Mouse (Mus musculus): Measurements from ENCODE around the gene Ormdl3.
"Not testable (repeated sequence)": the region's sequence is repeated elsewhere in the genome, so short reads cannot be mapped to it uniquely, and the experiment has no call there.

The Ormdl3 gene

DNA sequence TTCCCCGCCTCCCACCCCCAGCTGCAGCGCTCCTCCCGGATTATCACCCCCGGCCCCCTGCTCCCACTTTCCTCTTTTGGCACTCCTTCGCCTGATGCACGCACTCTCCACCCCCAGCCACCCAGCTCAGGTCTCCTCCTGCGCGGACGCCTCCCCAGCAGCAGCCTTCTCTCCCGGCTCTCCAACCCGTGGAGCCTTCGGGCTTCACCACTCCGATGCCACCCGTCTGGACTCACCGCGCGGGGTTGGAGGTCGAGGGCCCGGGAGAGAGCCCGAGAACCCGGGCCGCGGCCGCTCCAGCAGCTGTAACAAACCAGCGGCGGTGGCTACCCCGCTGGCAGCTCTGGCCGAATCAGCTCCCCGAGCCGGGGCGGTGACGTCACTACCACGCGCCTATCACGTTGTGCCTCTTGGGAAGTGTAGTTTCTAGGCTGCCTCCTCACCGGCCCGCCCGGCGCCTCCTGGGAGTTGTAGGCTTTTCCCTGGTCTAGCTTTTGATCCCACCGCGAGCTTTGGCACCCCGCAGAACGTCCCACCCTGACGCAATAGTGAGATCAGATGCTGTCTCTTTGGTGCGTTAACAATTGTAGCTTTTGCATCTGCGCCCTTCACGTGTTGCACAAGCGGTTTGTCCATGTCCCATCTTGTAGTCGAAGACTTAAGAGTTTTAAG is at the start of gene Ormdl3:
Gene Ormdl3, minus strand, starts transcription at position 477 of the 672 bp plus-strand sequence.
- in situ Hi-C loops (cut with MboI; ENCODE audit: unreplicated experiment in 2 of 2): loop anchor here in 1 of 2 experiments (25.0 kb wide), 1 partner anchor 800 kb away; the partner anchor contains the start of genes 1700001P01Rik, Lasp1 and Rpl23

DNA sequence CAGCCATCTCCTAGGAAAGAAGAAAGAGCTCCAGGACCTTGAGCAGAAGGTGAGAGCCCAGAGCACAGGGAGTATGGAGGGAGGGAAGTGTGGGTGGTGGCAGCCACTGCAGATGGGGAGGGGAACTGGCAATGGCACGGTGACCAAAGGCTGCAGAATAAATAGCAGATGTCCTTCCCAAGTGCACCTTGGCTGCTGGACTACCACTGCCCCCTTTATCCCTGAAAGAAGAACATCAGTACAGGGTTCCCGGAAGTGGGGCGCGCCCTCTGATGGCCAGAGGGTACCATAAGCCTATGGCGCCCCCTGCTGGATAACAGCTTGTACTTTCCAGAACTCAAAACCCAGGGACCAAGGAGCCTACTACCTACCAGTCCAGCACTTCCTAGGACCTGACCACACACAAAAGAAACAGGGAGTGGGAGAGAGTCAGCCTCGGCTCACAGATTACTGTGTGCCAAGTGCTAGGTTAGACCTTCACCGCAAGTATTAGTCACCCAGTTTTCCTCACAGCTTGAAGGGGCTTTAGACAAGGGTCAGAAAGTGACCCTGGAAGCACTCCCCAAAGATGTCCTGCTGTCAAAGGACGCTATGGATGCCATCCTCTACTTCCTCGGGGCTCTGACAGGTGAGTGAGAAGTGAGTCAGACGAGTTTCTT is 48.3 kb upstream of the Ormdl3 start:
- in situ Hi-C loops (cut with MboI; ENCODE audit: unreplicated experiment in 2 of 2): loop anchor here (10.0 to 25.0 kb wide), 3 partner anchors 371 to 723 kb away; no protein-coding TSS in a partner anchor

GRCm38 (mm10) chr11:98630646-98631045 is 43.5 kb upstream of the Ormdl3 start:
- in situ Hi-C loops (cut with MboI; ENCODE audit: unreplicated experiment in 2 of 2): loop anchor here (5.0 to 25.0 kb wide), 4 partner anchors 363 to 718 kb away; no protein-coding TSS in a partner anchor

DNA sequence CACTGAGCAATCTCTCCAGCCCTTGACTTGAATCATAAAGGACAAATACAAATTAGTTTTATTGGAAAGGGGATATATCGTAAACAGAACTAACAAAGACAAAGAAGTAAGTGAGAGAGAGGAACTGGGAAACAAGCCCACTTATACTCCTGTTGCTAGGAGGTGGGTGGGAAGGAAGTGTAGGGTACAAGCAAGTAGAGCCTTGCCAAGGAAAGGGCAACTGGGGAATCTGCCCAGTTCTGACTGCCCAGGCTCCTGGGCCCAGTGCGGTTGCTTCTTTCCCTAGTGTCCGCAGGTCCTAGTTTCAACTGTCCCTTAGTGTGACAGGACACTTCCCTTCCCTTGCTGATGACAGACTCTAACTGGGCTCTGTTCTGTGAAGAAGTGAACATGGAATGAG is 41.5 kb upstream of the Ormdl3 start:
- in situ Hi-C loops (cut with MboI; ENCODE audit: unreplicated experiment in 2 of 2): loop anchor here (25.0 kb wide), 2 partner anchors 691 to 716 kb away; no protein-coding TSS in a partner anchor

GRCm38 (mm10) chr11:98625611-98626410 is 38.6 kb upstream of the Ormdl3 start, which contains the start of the genes Gm12355 and Gsdma3:
Gene Gm12355, minus strand, starts transcription at chr11:98625661.
Gene Gsdma3, plus strand, starts transcription at chr11:98626360.
- in situ Hi-C loops (cut with MboI; ENCODE audit: unreplicated experiment in 2 of 2): loop anchor here (25.0 kb wide), 2 partner anchors 689 to 714 kb away; no protein-coding TSS in a partner anchor

- in situ Hi-C loops (cut with MboI; ENCODE audit: unreplicated experiment in 2 of 2): not testable (repeated sequence)
Measured at GRCm38 (mm10) chr11:98624381-98624780, 37.2 kb upstream of the Ormdl3 start.

DNA sequence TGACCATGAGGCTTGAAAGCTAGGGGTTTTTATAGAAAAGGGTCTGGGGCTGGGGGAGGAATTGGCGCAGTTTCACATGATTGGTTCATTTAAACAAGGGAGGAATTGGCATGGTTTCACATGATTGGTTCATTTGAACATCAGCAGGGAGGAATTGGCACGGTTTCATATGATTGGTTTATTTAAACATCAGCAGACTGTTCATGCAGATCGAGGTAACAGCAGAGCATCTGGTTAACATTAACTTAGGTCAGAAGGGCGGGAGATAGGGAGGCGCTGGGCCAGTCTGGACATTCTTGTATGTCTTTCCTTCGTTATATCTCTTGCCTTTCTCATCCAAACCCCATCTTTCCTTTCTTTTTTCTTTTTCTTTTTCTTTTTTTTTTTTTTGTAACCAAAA is 36.8 kb upstream of the Ormdl3 start:
- in situ Hi-C loops (cut with MboI; ENCODE audit: unreplicated experiment in 2 of 2): not testable (repeated sequence)

GRCm38 (mm10) chr11:98620791-98621190 is 33.6 kb upstream of the Ormdl3 start:
- in situ Hi-C loops (cut with MboI; ENCODE audit: unreplicated experiment in 2 of 2): no loop called here

DNA sequence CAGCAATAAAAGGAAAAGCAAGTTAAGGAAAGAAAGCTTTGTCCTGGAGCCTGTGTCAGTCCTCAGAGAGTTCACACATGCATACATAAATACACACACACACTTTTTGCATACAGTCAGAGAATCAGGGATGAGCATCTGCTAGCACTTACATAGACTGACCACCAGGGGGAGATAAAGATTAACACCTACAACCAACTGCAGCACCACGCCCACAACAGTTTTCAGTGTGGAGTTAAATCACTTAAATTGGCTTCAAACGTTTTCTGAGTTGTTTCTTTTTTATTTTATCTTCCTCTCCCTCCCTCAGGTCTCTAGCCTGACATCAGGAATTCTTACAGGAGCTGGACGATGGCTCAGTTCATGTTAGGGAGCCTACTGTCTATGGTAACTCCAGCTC is 19.6 kb upstream of the Ormdl3 start:
- in situ Hi-C loops (cut with MboI; ENCODE audit: unreplicated experiment in 2 of 2): loop anchor here in 1 of 2 experiments (10.0 kb wide), 1 partner anchor 68 kb away; no protein-coding TSS in a partner anchor

- in situ Hi-C loops (cut with MboI; ENCODE audit: unreplicated experiment in 2 of 2): loop anchor here in 1 of 2 experiments (10.0 kb wide), 1 partner anchor 70 kb away; no protein-coding TSS in a partner anchor
Measured at GRCm38 (mm10) chr11:98604911-98605310, 17.7 kb upstream of the Ormdl3 start.

DNA sequence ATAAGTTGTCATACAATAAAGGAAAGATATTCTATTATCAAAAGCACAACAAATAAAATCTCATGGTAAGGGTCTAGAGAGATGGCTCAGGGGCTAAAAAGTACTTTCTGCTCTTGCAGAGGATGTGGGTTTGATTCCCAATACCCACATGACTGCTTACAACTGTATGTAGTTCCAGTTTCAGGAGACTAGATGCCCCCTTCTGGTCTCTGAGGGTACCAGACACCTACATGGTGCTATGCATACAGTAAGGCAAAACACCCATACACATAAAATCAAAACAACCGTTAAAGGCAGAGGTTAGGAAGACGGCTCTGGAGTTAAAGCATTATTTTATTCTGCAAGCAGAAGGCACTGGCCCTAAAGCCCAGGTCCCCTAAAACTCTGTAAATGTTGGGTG is 16.8 kb upstream of the Ormdl3 start:
- in situ Hi-C loops (cut with MboI; ENCODE audit: unreplicated experiment in 2 of 2): loop anchor here in 1 of 2 experiments (10.0 kb wide), 1 partner anchor 71 kb away; no protein-coding TSS in a partner anchor

DNA sequence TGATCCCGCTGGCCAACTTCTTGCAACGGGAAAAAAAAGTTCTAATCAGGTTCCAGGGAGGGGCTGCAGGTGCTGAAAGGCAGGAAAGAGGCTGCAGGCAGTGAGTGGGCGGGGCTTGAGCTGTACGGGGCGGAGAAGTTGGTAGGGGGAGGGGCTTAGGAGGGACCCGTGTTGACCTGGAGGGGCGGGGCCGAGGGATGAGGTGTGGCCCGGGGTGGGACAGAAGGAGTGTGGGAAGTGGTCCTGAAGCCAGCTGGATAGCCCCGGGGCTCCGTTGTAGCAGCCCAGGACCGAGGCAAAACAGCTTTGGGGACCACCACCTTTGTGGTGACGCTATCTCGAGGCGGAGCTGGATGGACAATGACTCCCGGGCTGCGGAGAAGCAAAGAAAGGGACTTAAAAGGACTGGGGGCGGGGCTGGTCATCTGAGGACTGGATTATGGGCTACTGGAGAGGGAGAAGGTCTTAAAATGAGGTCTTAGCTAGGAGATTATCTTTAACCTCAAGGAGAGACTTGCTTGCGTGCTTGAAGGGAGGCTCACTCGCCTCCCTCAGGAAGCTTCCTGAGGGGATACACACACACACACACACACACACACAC is 15.0 kb upstream of the Ormdl3 start:
- in situ Hi-C loops (cut with MboI; ENCODE audit: unreplicated experiment in 2 of 2): loop anchor here in 1 of 2 experiments (10.0 kb wide), 1 partner anchor 73 kb away; no protein-coding TSS in a partner anchor

GRCm38 (mm10) chr11:98599291-98599690 is 12.1 kb upstream of the Ormdl3 start:
- in situ Hi-C loops (cut with MboI; ENCODE audit: unreplicated experiment in 2 of 2): loop anchor here (5.0 to 25.0 kb wide), 4 partner anchors 47 to 812 kb away; partner anchors contain the start of genes 1700001P01Rik (in 1 of the 2), Grb7 (in 1 of the 2), Lasp1 (in 1 of the 2) and Rpl23 (in 1 of the 2)

- in situ Hi-C loops (cut with MboI; ENCODE audit: unreplicated experiment in 2 of 2): loop anchor here (5.0 to 25.0 kb wide), 4 partner anchors 47 to 812 kb away; partner anchors contain the start of genes 1700001P01Rik (in 1 of the 2), Grb7 (in 1 of the 2), Lasp1 (in 1 of the 2) and Rpl23 (in 1 of the 2)
Measured at GRCm38 (mm10) chr11:98598851-98599290, 11.7 kb upstream of the Ormdl3 start.

GRCm38 (mm10) chr11:98597991-98598390 is 10.8 kb upstream of the Ormdl3 start, which contains the start of gene Lrrc3c:
Gene Lrrc3c, plus strand, starts transcription at chr11:98598291.
- in situ Hi-C loops (cut with MboI; ENCODE audit: unreplicated experiment in 2 of 2): loop anchor here (5.0 to 25.0 kb wide), 4 partner anchors 46 to 811 kb away; partner anchors contain the start of genes 1700001P01Rik (in 1 of the 2), Grb7 (in 1 of the 2), Lasp1 (in 1 of the 2) and Rpl23 (in 1 of the 2)

DNA sequence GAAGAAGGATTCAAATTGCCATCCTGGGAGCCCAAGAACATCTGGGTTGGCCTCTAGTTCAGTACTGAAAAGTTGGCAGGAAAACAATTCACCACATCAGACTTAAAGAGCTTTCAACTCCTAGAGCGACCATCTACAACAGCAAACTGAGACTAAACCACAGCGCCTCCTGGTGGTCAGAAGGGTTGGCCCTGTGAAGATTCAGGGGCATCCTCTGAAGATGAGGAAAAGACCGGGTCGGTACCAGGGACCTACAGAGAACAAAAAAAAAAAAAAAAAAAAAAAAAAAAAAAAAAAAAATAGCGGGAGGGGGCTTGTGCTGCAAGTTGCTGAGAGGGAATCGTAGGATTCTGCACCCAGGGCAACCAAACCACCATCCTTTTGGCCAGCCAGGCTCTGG is 10.2 kb upstream of the Ormdl3 start:
- in situ Hi-C loops (cut with MboI; ENCODE audit: unreplicated experiment in 2 of 2): loop anchor here (5.0 to 25.0 kb wide), 4 partner anchors 45 to 810 kb away; partner anchors contain the start of genes 1700001P01Rik (in 1 of the 2), Grb7 (in 1 of the 2), Lasp1 (in 1 of the 2) and Rpl23 (in 1 of the 2)

DNA sequence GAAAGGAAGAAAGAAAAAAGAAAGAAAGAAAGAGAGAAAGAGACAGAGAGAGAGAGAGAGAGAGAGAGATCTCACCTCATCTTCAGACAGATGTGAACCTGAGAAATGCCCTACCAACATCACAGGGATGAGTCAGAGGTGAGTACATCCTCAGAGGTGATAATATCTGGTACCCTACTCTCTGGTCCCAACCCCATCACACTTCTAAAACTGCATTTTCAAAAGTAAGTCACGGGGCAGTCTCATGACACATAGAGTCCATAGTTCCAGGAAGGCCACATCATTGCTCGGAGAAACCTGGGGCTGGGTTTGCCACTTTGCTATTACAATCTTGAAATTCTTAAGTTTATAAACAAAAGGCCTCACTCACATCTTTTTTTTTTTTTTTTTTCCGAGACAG is 8.8 kb upstream of the Ormdl3 start:
- in situ Hi-C loops (cut with MboI; ENCODE audit: unreplicated experiment in 2 of 2): loop anchor here (5.0 to 25.0 kb wide), 4 partner anchors 44 to 809 kb away; partner anchors contain the start of genes 1700001P01Rik (in 1 of the 2), Grb7 (in 1 of the 2), Lasp1 (in 1 of the 2) and Rpl23 (in 1 of the 2)

DNA sequence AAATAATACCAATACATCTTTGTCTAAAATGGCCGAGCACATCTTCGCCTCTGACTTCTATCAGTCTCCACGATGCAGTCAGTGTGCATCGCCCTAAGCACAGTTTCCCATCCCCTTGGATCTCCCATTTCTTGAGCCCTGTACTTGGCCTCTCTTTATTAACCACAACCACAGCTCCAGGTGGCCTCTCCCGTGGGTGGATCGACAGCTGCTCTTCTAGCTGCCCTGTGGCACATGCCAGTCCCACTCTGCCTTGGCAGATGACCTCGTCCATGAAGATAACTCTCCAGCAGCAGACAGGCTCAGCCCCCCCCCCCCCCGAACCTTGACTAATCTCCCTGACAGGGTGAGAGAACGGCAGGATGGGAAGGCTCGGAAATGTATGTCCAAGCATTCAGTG is 8.3 kb upstream of the Ormdl3 start:
- in situ Hi-C loops (cut with MboI; ENCODE audit: unreplicated experiment in 2 of 2): loop anchor here (5.0 to 25.0 kb wide), 4 partner anchors 43 to 808 kb away; partner anchors contain the start of genes 1700001P01Rik (in 1 of the 2), Grb7 (in 1 of the 2), Lasp1 (in 1 of the 2) and Rpl23 (in 1 of the 2)
